Mouse (Mus musculus) limb, embryonic 14.5 days (tissue): ENCODE results near the gene Gk2. TPM values are rescaled to one million over a fixed set of nuclear protein-coding genes. Genes with fewer than 3 reads are reported as not detected.

Experiments used
- ATAC-seq: fragments of 200-750 bp; cut with Nextera tagmentation; 2 replicates; pipeline ENCODE4 v1.8.0; 2017; ENCODE audit warnings: low read depth, moderate number of reproducible peaks, moderate TSS enrichment; ENCODE audit not compliant: low FRiP score
- DNase-seq: peaks from one replicate; pipeline ENCODE4 v3.0.0-alpha.2; 2015; ENCODE audit warnings: low spot score
- H3K27ac ChIP-seq: fragments of 300-500 bp; sonication (generic); replicated peaks from 2 replicates; pipeline ENCODE4 v1.5.1; 2014; ENCODE audit warnings: low read depth, mild to moderate bottlenecking, low read length, moderate library complexity, mixed read lengths
- H3K27me3 ChIP-seq: fragments of 300-500 bp; sonication (generic); 2 replicates; pipeline ENCODE4 v1.6.1; 2014; ENCODE audit warnings: low read length, mixed read lengths; ENCODE audit not compliant: control insufficient read depth, insufficient read depth
- H3K36me3 ChIP-seq: fragments of 300-500 bp; sonication (generic); 2 replicates; pipeline ENCODE4 v1.6.1; 2014; ENCODE audit warnings: mild to moderate bottlenecking, low read length, moderate library complexity, mixed read lengths; ENCODE audit not compliant: control insufficient read depth, insufficient read depth
- H3K4me1 ChIP-seq: fragments of 300-500 bp; sonication (generic); 2 replicates; pipeline ENCODE4 v1.6.1; 2014; ENCODE audit warnings: antibody characterized with exemption, low read length, mixed read lengths; ENCODE audit not compliant: control insufficient read depth, insufficient read depth
- H3K4me2 ChIP-seq: fragments of 300-500 bp; sonication (generic); replicated peaks from 2 replicates; pipeline ENCODE4 v1.6.1; 2014; ENCODE audit warnings: low read depth, mild to moderate bottlenecking, low read length, moderate library complexity; ENCODE audit not compliant: severe bottlenecking
- H3K4me3 ChIP-seq: fragments of 300-500 bp; sonication (generic); replicated peaks from 2 replicates; pipeline ENCODE4 v1.5.1; 2014; ENCODE audit warnings: low read length
- H3K9ac ChIP-seq: fragments of 300-500 bp; sonication (generic); 2 replicates; pipeline ENCODE4 v1.6.1; 2014; ENCODE audit warnings: mild to moderate bottlenecking, low read depth, low read length, moderate library complexity; ENCODE audit not compliant: severe bottlenecking
- H3K9me3 ChIP-seq: fragments of 300-500 bp; sonication (generic); 2 replicates; pipeline ENCODE4 v1.6.1; 2016; ENCODE audit warnings: low read length; ENCODE audit not compliant: control insufficient read depth
- POLR2A ChIP-seq: fragments of 200-500 bp; IDR thresholded peaks from 2 replicates; pipeline ENCODE4 v1.8.0; 2012; ENCODE audit warnings: inconsistent platforms, mild to moderate bottlenecking, moderate library complexity, borderline replicate concordance; ENCODE audit not compliant: insufficient read depth, insufficient read length; ENCODE audit errors: extremely low read depth
- WGBS: fragments of 180-500 bp; shearing (Covaris S2); extraction: QIAGEN DNeasy Blood & Tissue Kit; methylation state at CpG from one replicate; pipeline ENCODE4 v1.1.7; 2014; 5-methylcytosine and 5-hydroxymethylcytosine counted together
- polyA plus RNA-seq, 2 experiments: library from polyadenylated mRNA; depleted of rRNA in 1 of 2; stranded (reverse) in 1 of 2; unstranded in 1 of 2; fragments of >200 nt; fragmentation: Nextera tagmentation in 1 of 2; extraction: Ambion mirVana in 1 of 2; gene quantifications; 2 replicates each; pipeline versions ENCODE4 v1.2.1 to v1.2.3; 2012 to 2014

Gk2 gene
- polyA plus RNA-seq, 2 experiments, result not detected

- Histone ChIP-seq H3K27ac (no peak overlapping the region), H3K9ac (no peak overlapping the region), H3K36me3 (no peaks in the 10 kb centered on the region), H3K27me3 (no peaks in the 10 kb centered on the region), H3K4me2 (no peak overlapping the region), H3K9me3 (no peaks in the 10 kb centered on the region), H3K4me1 (no peaks in the 10 kb centered on the region), H3K4me3 (no peak overlapping the region)
- WGBS, result 43% methylated on average over 4 of the region's 4 CpGs
- TF ChIP-seq POLR2A, result no peak
- DNase-seq (no peak), ATAC-seq (no peak)
Measured at GRCm38 (mm10) chr5:97451451-97451850, 5.4 kb downstream of the Gk2 start.

GRCm38 (mm10) chr5:97444191-97444590 is 12.6 kb downstream of the Gk2 start:
- 36% methylated on average over 1 of the region's 1 CpGs for WGBS

DNA sequence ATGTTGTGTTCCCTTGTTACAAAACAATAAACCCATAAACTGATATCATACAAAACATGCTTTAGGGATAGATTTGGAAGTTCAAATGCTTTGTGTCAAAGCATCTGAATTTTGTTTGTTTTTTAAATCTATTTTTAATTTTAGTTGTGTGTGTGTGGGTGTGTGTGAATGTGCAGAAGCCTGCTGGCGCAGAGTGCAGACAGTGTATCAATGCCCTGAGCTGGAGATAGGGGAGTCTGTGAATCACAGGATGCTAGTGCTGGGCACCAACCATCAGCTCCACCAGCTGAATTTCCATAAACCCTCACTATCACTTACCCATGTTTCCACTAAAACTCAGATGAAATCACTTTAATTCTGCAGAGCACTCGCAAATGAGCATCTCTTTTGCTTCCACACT is 24.3 kb downstream of the Gk2 start:
- 92% methylated on average over 2 of the region's 2 CpGs for WGBS
- H3K4me3 ChIP-seq, result no peak overlapping the region
- ATAC-seq (no peak), DNase-seq (no peak)
- H3K27me3 ChIP-seq, result no peaks in the 10 kb centered on the region
- no peak overlapping the region for H3K4me2 ChIP-seq
- H3K9ac ChIP-seq, result no peak overlapping the region
- H3K4me1 ChIP-seq, result no peaks in the 10 kb centered on the region
- H3K36me3 ChIP-seq, result no peaks in the 10 kb centered on the region
- TF ChIP-seq POLR2A, result no peak
- no peak overlapping the region for H3K27ac ChIP-seq
- H3K9me3 ChIP-seq, result no peaks in the 10 kb centered on the region

More at GRCm38 (mm10) chr5:97444191-97444590, 12.6 kb downstream of the Gk2 start:
- no peak overlapping the region for H3K9ac ChIP-seq
- H3K4me3 ChIP-seq, result no peak overlapping the region
- TF ChIP-seq POLR2A, result no peak
- H3K4me2 ChIP-seq, result no peak overlapping the region
- H3K9me3 ChIP-seq, result no peaks in the 10 kb centered on the region
- H3K27me3 ChIP-seq, result no peaks in the 10 kb centered on the region
- H3K27ac ChIP-seq, result no peak overlapping the region
- no peaks in the 10 kb centered on the region for H3K36me3 ChIP-seq
- no peaks in the 10 kb centered on the region for H3K4me1 ChIP-seq
- ATAC-seq (no peak), DNase-seq (no peak)

DNA sequence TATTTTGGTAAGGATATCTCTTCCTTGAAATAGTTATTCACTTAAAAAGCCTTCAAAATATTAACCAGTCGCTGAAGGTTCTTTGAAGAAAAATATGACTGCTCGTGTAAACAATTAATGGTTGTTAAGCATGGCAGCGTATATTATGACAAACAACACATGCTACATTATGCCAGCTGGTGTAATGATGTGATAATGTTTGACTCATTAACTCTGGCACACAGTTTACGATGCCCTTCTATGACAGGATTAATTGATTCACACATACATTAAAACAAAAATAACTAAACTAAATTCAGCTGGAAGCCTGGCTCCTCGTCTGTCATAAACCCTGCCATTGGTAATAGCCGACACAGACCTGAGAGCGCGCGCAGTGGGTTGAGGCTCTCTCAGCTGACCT is 26.8 kb downstream of the Gk2 start:
- no peak for TF ChIP-seq POLR2A
- Histone ChIP-seq H3K36me3 (no peaks in the 10 kb centered on the region), H3K4me2 (no peak overlapping the region), H3K27me3 (no peaks in the 10 kb centered on the region), H3K4me3 (no peak overlapping the region), H3K9ac (no peak overlapping the region), H3K4me1 (no peaks in the 10 kb centered on the region), H3K27ac (no peak overlapping the region), H3K9me3 (no peaks in the 10 kb centered on the region)
- DNase-seq (no peak), ATAC-seq (no peak)
- WGBS, result 49% methylated on average over 9 of the region's 9 CpGs

GRCm38 (mm10) chr5:97421669-97422068 is 35.2 kb downstream of the Gk2 start:
- Histone ChIP-seq H3K4me1 (no peaks in the 10 kb centered on the region), H3K36me3 (no peaks in the 10 kb centered on the region), H3K27me3 (no peaks in the 10 kb centered on the region), H3K4me2 (no peak overlapping the region), H3K9ac (no peak overlapping the region), H3K4me3 (no peak overlapping the region), H3K27ac (no peak overlapping the region), H3K9me3 (no peaks in the 10 kb centered on the region)
- no peak for TF ChIP-seq POLR2A
- ATAC-seq (no peak), DNase-seq (no peak)
- WGBS, result 84% methylated on average over 2 of the region's 2 CpGs

- Histone ChIP-seq H3K4me1 (no peaks in the 10 kb centered on the region), H3K4me2 (no peak overlapping the region), H3K27me3 (no peaks in the 10 kb centered on the region), H3K27ac (no peak overlapping the region), H3K9me3 (no peaks in the 10 kb centered on the region), H3K36me3 (no peaks in the 10 kb centered on the region), H3K4me3 (no peak overlapping the region), H3K9ac (no peak overlapping the region)
- TF ChIP-seq POLR2A, result no peak
- DNase-seq (no peak), ATAC-seq (no peak)
- WGBS, result 80% methylated on average over 2 of the region's 2 CpGs
Measured at GRCm38 (mm10) chr5:97417185-97417584, 39.6 kb downstream of the Gk2 start.
